Mouse (Mus musculus): ENCODE measurements at regions not wholly inside any gene's neighbourhood (a gene's known extent, or its start where the extent isn't known, plus 50 kb on each side); places are given as distances from the start of the nearest gene placed in this dataset.

DNA sequence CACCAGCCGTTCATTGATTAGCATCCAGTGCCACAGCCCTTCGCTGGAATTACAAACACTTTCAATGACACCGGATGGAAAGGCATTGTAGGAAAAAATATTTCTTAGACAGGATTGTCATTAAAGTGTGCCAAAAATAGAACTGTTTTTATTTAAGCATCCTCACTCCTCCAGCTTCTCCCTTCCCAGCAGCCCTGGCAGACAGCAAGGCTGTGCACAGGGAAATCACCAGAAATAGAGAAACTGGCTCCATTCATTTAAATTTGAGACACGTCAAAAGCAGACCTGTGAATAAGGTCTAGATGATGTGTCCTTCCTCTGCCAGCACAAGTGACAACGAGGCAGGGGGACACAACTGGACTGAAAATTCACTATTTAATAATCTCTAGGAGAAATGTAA, 88.5 kb upstream of the Ankrd1 start:
- Histone ChIP-seq H3K4me1 (ENCODE audit: control insufficient read depth, insufficient read depth, low read length) (peaks cover 5% of the 10 kb centered on the region; the same call in 1 of the 2 replicates), H3K4me3 (ENCODE audit: insufficient read depth, low read depth, low read length) (no peak overlapping the region), H3K27ac (ENCODE audit: insufficient read depth, low read depth, low read length) (0 out of 2 replicates have a peak overlapping the region, but pooled peaks have one; percentile 38)
- no peak for TF ChIP-seq POLR2A (IDR thresholded peaks at IDR 0.05; ENCODE audit: insufficient read depth, low read depth, low read length)
- WGBS: 22% methylated on average over 5 of the region's 5 CpGs

DNA sequence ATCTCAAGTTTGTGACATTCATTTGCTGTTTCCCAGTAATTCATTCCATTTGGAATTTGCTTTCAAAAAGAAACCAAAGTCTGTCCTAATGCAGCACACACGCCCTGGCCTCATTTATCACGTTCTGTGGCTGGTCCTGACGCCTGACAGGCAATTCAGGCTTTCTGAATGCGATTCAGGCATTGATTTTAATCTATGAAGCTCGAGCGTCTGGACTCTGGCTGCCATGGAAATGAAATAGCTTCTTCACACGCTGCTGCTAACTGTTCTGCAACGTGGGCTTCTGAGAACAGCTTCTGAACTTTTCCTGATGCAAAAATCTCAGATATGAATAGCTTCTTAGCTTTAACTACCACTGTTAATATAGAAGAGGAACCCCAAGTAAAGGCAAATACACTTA, 93.6 kb upstream of the Ankrd1 start:
- WGBS: 35% methylated on average over 8 of the region's 8 CpGs
- H3K27ac ChIP-seq (ENCODE audit: insufficient read depth, low read depth, low read length): no peak overlapping the region
- no peak overlapping the region for H3K4me3 ChIP-seq (ENCODE audit: insufficient read depth, low read depth, low read length)
- TF ChIP-seq CTCF (IDR thresholded peaks at IDR 0.05; ENCODE audit: insufficient read depth, low read depth, low read length) (no peak), POLR2A (IDR thresholded peaks at IDR 0.05; ENCODE audit: insufficient read depth, low read depth, low read length) (no peak)
- no peaks in the 10 kb centered on the region for H3K4me1 ChIP-seq (ENCODE audit: control insufficient read depth, insufficient read depth, low read length)

DNA sequence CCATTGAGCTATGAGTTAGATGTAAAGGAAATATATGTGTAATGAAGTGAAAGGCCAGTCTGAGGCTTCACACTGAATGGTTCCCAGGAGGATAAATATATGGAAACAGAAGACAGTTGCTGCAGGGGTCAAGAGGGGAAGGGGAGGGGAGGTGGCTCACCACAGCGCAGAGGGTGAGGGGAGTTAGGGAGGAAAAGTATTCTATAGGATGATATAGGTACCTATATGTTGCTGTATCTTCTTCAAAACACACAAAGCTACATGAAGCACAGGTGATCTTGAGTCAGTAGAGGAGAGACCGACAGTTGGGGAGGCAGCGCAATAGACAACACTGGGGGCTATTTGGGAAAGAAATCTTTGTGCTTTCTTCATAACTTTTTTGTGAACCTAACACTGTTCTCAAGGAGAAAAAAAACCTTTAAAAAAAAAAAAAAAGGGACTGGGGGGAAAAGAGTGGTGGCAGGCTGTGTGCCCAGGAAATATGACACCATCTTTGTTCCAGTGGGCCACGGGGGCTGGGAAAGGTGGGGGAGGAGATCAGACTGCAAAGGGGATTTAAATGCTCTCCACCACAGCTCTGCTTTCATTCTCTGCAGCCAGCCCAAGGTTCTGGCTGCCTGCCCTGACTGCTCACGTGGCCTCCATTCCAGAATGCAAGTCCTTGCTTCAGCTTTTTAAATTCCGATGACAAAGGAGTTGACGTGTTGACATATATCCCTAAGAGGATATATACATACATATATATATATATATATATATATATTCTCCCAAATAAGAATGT, 94.5 kb upstream of the Ankrd1 start:
- Histone ChIP-seq H3K4me1 (ENCODE audit: control insufficient read depth, insufficient read depth, low read length) (no peaks in the 10 kb centered on the region), H3K4me3 (ENCODE audit: insufficient read depth, low read depth, low read length) (no peak overlapping the region), H3K27ac (ENCODE audit: insufficient read depth, low read depth, low read length) (no peak overlapping the region)
- no peak for TF ChIP-seq POLR2A (IDR thresholded peaks at IDR 0.05; ENCODE audit: insufficient read depth, low read depth, low read length)
- no peak for TF ChIP-seq CTCF (IDR thresholded peaks at IDR 0.05; ENCODE audit: insufficient read depth, low read depth, low read length)
- 26% methylated on average over 7 of the region's 7 CpGs for WGBS

DNA sequence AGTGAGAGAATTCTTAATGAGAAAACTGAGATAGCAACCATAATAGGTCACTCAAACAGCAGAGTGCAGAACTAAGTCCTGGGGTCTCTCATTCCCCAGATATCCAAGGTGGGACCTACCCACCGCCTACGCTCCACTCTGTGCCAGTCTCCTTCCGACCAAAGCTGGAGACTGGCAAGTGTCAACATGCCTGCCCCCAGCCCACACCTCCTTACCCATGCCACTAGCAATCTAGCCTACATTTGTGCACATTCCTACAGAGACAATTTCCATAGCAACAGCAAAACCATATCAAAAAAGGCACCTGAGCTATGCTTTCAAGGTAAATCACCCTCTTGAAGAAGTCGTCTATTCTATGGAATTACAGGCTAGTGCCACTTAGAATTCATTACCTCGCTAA, 97.3 kb upstream of the Ankrd1 start:
- TF ChIP-seq CTCF (IDR thresholded peaks at IDR 0.05; ENCODE audit: insufficient read depth, low read depth, low read length) (no peak), POLR2A (IDR thresholded peaks at IDR 0.05; ENCODE audit: insufficient read depth, low read depth, low read length) (no peak)
- no peaks in the 10 kb centered on the region for H3K4me1 ChIP-seq (ENCODE audit: control insufficient read depth, insufficient read depth, low read length)
- WGBS: 93% methylated on average over 5 of the region's 5 CpGs

DNA sequence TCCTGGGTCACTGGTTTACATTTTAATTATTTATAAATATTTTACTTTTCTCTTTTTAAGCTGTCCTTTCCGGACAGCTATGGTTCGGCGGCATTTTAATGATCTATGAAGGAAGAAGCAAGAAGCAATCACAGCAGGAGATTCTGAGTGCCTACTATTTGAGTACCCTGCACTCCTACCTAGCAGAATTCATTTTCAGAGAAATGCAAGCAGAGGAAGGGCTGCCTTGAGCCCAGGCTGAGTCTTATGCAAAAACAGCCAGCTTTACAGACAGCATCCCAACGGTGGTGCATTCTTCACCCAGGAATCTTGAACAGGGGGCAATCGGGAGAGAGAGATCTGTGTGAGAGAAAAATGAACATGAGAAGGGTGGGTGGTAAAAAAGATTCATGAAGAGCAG, 97.7 kb upstream of the Ankrd1 start:
- no peak for TF ChIP-seq POLR2A (IDR thresholded peaks at IDR 0.05; ENCODE audit: insufficient read depth, low read depth, low read length)
- TF ChIP-seq CTCF (IDR thresholded peaks at IDR 0.05; ENCODE audit: insufficient read depth, low read depth, low read length): no peak
- H3K4me1 ChIP-seq (ENCODE audit: control insufficient read depth, insufficient read depth, low read length): no peaks in the 10 kb centered on the region
- WGBS: 68% methylated on average over 5 of the region's 5 CpGs

More for the DNA sequence above, 97.3 kb upstream of the Ankrd1 start:
- no peak overlapping the region for H3K27ac ChIP-seq (ENCODE audit: insufficient read depth, low read depth, low read length)
- no peak overlapping the region for H3K4me3 ChIP-seq (ENCODE audit: insufficient read depth, low read depth, low read length)

DNA sequence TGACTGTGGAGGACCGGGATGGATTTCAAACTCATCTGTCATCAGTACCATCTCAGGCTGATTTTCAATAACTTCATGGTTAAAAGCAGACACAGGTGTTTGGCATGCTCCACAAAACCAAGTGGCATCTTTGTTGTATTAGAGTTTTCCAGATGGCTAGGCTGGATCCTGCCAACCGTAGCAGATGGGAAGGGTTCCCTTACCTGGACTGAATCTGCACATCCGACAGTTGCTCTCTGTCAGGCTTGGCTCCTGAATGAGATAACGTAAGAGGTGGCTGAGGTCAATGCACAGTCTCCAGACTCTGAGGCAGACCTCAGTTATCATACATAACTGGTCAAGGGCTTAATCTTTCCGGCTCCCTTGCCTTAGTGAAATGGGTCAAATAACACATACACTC, 99.0 kb upstream of the Ankrd1 start:
- 91% methylated on average over 5 of the region's 5 CpGs for WGBS
- no peak overlapping the region for H3K27ac ChIP-seq (ENCODE audit: insufficient read depth, low read depth, low read length)

More for the DNA sequence above, 97.7 kb upstream of the Ankrd1 start:
- H3K27ac ChIP-seq (ENCODE audit: insufficient read depth, low read depth, low read length): no peak overlapping the region
- H3K4me3 ChIP-seq (ENCODE audit: insufficient read depth, low read depth, low read length): no peak overlapping the region

DNA sequence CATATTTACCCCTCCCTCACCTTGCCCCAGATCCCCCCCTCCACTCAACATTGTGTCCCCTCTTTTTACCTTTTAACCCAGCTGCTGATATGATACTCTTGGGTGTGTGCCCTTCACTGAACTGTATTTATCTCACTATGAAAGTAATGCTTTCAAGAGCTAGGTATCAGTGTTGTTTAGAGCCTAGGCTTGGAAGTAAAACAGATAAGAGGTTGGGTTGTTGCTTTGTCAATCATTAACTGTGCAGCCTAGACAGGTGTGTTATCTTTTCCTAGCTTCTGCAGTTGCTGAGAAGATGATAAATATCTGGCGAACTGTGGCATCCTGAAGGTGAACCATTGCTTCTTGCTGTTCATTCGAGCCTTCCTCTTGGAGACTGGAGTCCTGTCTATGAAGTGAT, 101.2 kb upstream of the Ankrd1 start:
- TF ChIP-seq CTCF (IDR thresholded peaks at IDR 0.05; ENCODE audit: insufficient read depth, low read depth, low read length): no peak
- no peak for TF ChIP-seq POLR2A (IDR thresholded peaks at IDR 0.05; ENCODE audit: insufficient read depth, low read depth, low read length)
- Histone ChIP-seq H3K4me3 (ENCODE audit: insufficient read depth, low read depth, low read length) (no peak overlapping the region), H3K27ac (ENCODE audit: insufficient read depth, low read depth, low read length) (no peak overlapping the region), H3K4me1 (ENCODE audit: control insufficient read depth, insufficient read depth, low read length) (peaks cover 4% of the 10 kb centered on the region)
- WGBS: 95% methylated on average over 2 of the region's 2 CpGs

More for the DNA sequence above, 99.0 kb upstream of the Ankrd1 start:
- TF ChIP-seq CTCF (IDR thresholded peaks at IDR 0.05; ENCODE audit: insufficient read depth, low read depth, low read length) (no peak), POLR2A (IDR thresholded peaks at IDR 0.05; ENCODE audit: insufficient read depth, low read depth, low read length) (no peak)
- Histone ChIP-seq H3K4me3 (ENCODE audit: insufficient read depth, low read depth, low read length) (no peak overlapping the region), H3K4me1 (ENCODE audit: control insufficient read depth, insufficient read depth, low read length) (no peaks in the 10 kb centered on the region)

DNA sequence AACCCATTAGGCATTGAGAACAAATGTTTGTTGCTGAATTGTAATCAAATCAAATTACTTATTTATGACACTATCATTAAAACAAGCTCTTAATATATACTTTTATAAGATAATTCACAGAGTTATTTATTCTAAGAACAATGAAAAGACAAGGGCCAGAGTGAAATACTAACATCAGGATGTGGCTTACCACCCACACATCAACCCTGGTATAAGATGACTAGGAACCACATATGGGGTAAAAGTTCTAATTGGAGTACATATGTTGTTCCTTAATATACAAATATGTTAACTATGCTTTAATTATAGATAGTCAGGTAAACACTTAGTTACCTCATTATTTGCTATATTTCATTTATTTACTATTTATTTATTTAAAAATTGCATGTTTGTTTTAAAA, 101.7 kb upstream of the Ankrd1 start:
- TF ChIP-seq CTCF (IDR thresholded peaks at IDR 0.05; ENCODE audit: insufficient read depth, low read depth, low read length) (no peak), POLR2A (IDR thresholded peaks at IDR 0.05; ENCODE audit: insufficient read depth, low read depth, low read length) (no peak)
- H3K4me1 ChIP-seq (ENCODE audit: control insufficient read depth, insufficient read depth, low read length): peaks cover 4% of the 10 kb centered on the region
- H3K27ac ChIP-seq (ENCODE audit: insufficient read depth, low read depth, low read length): no peak overlapping the region
- H3K4me3 ChIP-seq (ENCODE audit: insufficient read depth, low read depth, low read length): no peak overlapping the region

DNA sequence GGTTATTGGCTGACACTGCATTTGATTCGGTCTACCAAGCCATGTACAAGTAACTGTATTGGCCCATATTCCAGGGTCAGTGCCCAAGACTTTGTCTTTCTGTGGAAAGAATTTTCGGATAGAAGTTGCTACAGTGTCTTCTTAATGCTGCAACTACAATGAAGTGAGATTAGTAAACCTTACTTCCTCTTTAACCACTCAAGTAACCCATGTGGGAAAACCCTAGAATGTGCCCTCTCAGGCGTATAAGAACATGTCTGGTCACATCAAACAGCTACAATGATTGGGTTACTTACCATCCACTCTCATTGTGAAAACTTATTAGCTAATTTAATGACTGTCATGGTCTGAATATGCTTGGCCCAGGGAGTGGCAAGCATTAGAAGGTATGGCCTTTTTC, 102.3 kb upstream of the Ankrd1 start:
- TF ChIP-seq POLR2A (IDR thresholded peaks at IDR 0.05; ENCODE audit: insufficient read depth, low read depth, low read length) (no peak), CTCF (IDR thresholded peaks at IDR 0.05; ENCODE audit: insufficient read depth, low read depth, low read length) (no peak)
- H3K4me1 ChIP-seq (ENCODE audit: control insufficient read depth, insufficient read depth, low read length): peaks cover 4% of the 10 kb centered on the region
- H3K27ac ChIP-seq (ENCODE audit: insufficient read depth, low read depth, low read length): no peak overlapping the region
- 95% methylated on average over 3 of the region's 3 CpGs for WGBS
- H3K4me3 ChIP-seq (ENCODE audit: insufficient read depth, low read depth, low read length): no peak overlapping the region
